In genomic region chr16:95459325-95459691, GRCm38 (mm10) we compare ENCODE assay signal across 14 mouse cellular contexts.
A peak's percentile ranks its signal among the peaks of the same experiment; 100 is the strongest.
DNase-seq lines count a peak whose midpoint lies in the region; ATAC-seq and TF ChIP-seq lines count a peak whose summit lies in the region.
"Had no signal": no experiment of that assay in that cellular context is flagged by ENCODE, and none has a peak within 500 bp of the region (broad histone marks: within the 10 kb centered on the region; RNA-seq: fewer than 3 reads in every experiment).

No protein-coding gene starts in this region.

- H3K4me2 ChIP-seq in heart, embryonic 11.5 days = no peak overlapping the region
- H3K4me2 ChIP-seq: embryonic facial prominence, embryonic 15.5 days; limb, embryonic 15.5 days; stomach, embryonic 15.5 days had no signal

- 60% methylated on average over 5 of the region's 5 CpGs for WGBS in heart, embryonic 11.5 days (ENCODE audit: insufficient replicate concordance)
- 17% methylated on average over 5 of the region's 5 CpGs for WGBS in thymus, adult 2 months

- no peak for TF ChIP-seq POLR2A in thymus, adult 2 months (IDR thresholded peaks at IDR 0.05; ENCODE audit: control insufficient read depth, extremely low read depth, insufficient read depth, low read length, poor library complexity)

- H3K9ac ChIP-seq in heart, embryonic 11.5 days (ENCODE audit: low read depth, low read length) = no peak overlapping the region
- H3K9ac ChIP-seq: embryonic facial prominence, embryonic 15.5 days; limb, embryonic 15.5 days; stomach, embryonic 15.5 days had no signal

- 0 out of 2 replicates have a peak, but pooled peaks have one; percentile 42 for ATAC-seq in heart, embryonic 11.5 days (replicated peaks; ENCODE audit: insufficient number of reproducible peaks, low FRiP score, low TSS enrichment)

- peaks cover 8% of the 10 kb centered on the region for H3K4me1 ChIP-seq in heart, embryonic 11.5 days (ENCODE audit: control insufficient read depth, insufficient read depth, low read length)
- peaks cover 21% of the 10 kb centered on the region for H3K4me1 ChIP-seq in thymus, adult 2 months (replicated peaks; ENCODE audit: control insufficient read depth, insufficient read depth, low read length)
- H3K4me1 ChIP-seq: stomach, embryonic 15.5 days had no signal

- peak; percentile 51 for DNase-seq in kidney, adult 11 months
- no peak for DNase-seq in kidney, adult 18-20 months
- DNase-seq in kidney, postnatal 10 days = peak; percentile 59
- peak; percentile 67 for DNase-seq in lung, postnatal 36 days
- no peak for DNase-seq in thymus, postnatal 10 days (ENCODE audit: low spot score in 2 of 2)
- no peak for DNase-seq in thymus, adult 2 months
- DNase-seq in thymus, postnatal 14 days = no peak
- DNase-seq: gastrocnemius, postnatal 10 days; right cerebral cortex, adult 18-20 months had no signal

- H3K4me3 ChIP-seq in heart, embryonic 11.5 days (ENCODE audit: low read depth, low read length) = peak overlapping the region; percentile 35; the same call in 1 of the 2 replicates
- no peak overlapping the region for H3K4me3 ChIP-seq in thymus, adult 2 months (ENCODE audit: control insufficient read depth, insufficient read depth, low read length)

- no peaks in the 10 kb centered on the region for H3K9me3 ChIP-seq in heart, embryonic 11.5 days (replicated peaks; ENCODE audit: control insufficient read depth, low read length)
- H3K9me3 ChIP-seq: embryonic facial prominence, embryonic 15.5 days; limb, embryonic 15.5 days; stomach, embryonic 15.5 days had no signal

- no peak for TF ChIP-seq CTCF in thymus, adult 2 months (IDR thresholded peaks at IDR 0.05; ENCODE audit: borderline replicate concordance, control insufficient read depth, extremely low read depth, insufficient read depth, low read length, poor library complexity)

- H3K36me3 ChIP-seq in heart, embryonic 11.5 days (ENCODE audit: control insufficient read depth, insufficient read depth, low read length) = no peaks in the 10 kb centered on the region
- no peaks in the 10 kb centered on the region for H3K36me3 ChIP-seq in thymus, adult 2 months (ENCODE audit: control insufficient read depth, insufficient read depth, low read length)
- H3K36me3 ChIP-seq: embryonic facial prominence, embryonic 15.5 days; limb, embryonic 15.5 days; stomach, embryonic 15.5 days had no signal

- H3K27ac ChIP-seq in heart, embryonic 11.5 days (ENCODE audit: low read depth, low read length) = 0 out of 2 replicates have a peak overlapping the region, but pooled peaks have one; percentile 41
- H3K27ac ChIP-seq in thymus, adult 2 months (ENCODE audit: control insufficient read depth, insufficient read depth, low read length) = no peak overlapping the region
- H3K27ac ChIP-seq: embryonic facial prominence, embryonic 15.5 days; stomach, embryonic 15.5 days had no signal

- H3K27me3 ChIP-seq in heart, embryonic 11.5 days (ENCODE audit: control insufficient read depth, insufficient read depth, low read length) = no peaks in the 10 kb centered on the region
- H3K27me3 ChIP-seq in thymus, adult 2 months (ENCODE audit: control insufficient read depth, insufficient read depth, low read length) = no peaks in the 10 kb centered on the region; the same call in 1 of the 2 replicates
- H3K27me3 ChIP-seq: CH12.LX; embryonic facial prominence, embryonic 15.5 days; limb, embryonic 15.5 days; stomach, embryonic 15.5 days had no signal

Comparison
In these comparisons a context has a peak if more than half of its experiments do, and no peak if none do; other contexts are left out.
1. DNase-seq: peak in kidney, adult 11 months (single experiment), kidney, postnatal 10 days (single experiment) and lung, postnatal 36 days (single experiment); none in kidney, adult 18-20 months (single experiment), thymus, postnatal 10 days (0 of 2), thymus, adult 2 months (single experiment) and thymus, postnatal 14 days (single experiment).